Mouse (Mus musculus) Patski (cell line): ENCODE measurements around the gene Gabrg2. TPM values are rescaled to one million over a fixed set of nuclear protein-coding genes. Genes with fewer than 3 reads are reported as not detected.

Experiments
- ATAC-seq: fragments of 100-300 bp; one replicate; pipeline ENCODE4 v1.8.0; 2021
- CTCF ChIA-PET: fragments of 350-600 bp; sonication (Branson Sonifier 250); formaldehyde crosslinking; loops from one replicate; lab custom pipeline; 2022; ENCODE audit warnings: inconsistent platforms; lab: Charles Lee
- POLR2A ChIA-PET: fragments of 350-600 bp; sonication (Branson Sonifier 250); formaldehyde crosslinking; loops from one replicate; lab custom pipeline; 2022; ENCODE audit warnings: antibody characterized with exemption, inconsistent platforms; lab: Charles Lee
- DNase-seq: peaks from one replicate; pipeline ENCODE4 v3.0.0-alpha.2; 2011; ENCODE audit warnings: low read depth, low spot score
- H3K27me3 ChIP-seq: fragments of 371-371 bp; one replicate; pipeline ENCODE4 v1.5.1; 2021
- CTCF ChIP-seq: fragments of 100-300 bp; IDR thresholded peaks from one replicate; pipeline ENCODE4 v1.5.1; 2021
- in situ Hi-C: fragments of 300-500 bp; cut with MboI; formaldehyde crosslinking; loops from 3 replicates; pipeline ENCODE4 v1.11.1; 2018; ENCODE audit warnings: low pct_unique_long_range_greater_than_20kb, mixed read lengths
- polyA plus RNA-seq: library from polyadenylated mRNA; unstranded; gene quantifications from one replicate; pipeline ENCODE4 v1.2.3, GENCODE M21; 2021

The Gabrg2 gene
- not detected for polyA plus RNA-seq

GRCm38 (mm10) chr11:42000190-42001098 lies at the start of gene Gabrg2:
TSS of gene Gabrg2 (minus strand) at chr11:42000857.
- ChIA-PET CTCF (no interaction called here), POLR2A (no interaction called here)
- no peaks in the 10 kb centered on the region for H3K27me3 ChIP-seq
- TF ChIP-seq CTCF: no peak
- DNase-seq: no peak
- in situ Hi-C loops: no loop called here
- ATAC-seq: no peak

GRCm38 (mm10) chr11:42048201-42048600 lies 47.5 kb upstream of the Gabrg2 start:
- CTCF ChIA-PET: no interaction called here
- H3K27me3 ChIP-seq: no peaks in the 10 kb centered on the region
- DNase-seq: no peak
- ATAC-seq: no peak
- TF ChIP-seq CTCF: no peak
- in situ Hi-C loops: no loop called here
- POLR2A ChIA-PET: no interaction called here

GRCm38 (mm10) chr11:41999468-41999881 lies 1.2 kb downstream of the Gabrg2 start:
- CTCF ChIA-PET: no interaction called here
- H3K27me3 ChIP-seq: no peaks in the 10 kb centered on the region
- POLR2A ChIA-PET: no interaction called here
- DNase-seq (no peak), ATAC-seq (no peak)
- in situ Hi-C loops: no loop called here
- no peak for TF ChIP-seq CTCF

GRCm38 (mm10) chr11:41980152-41980551 lies 20.5 kb downstream of the Gabrg2 start:
- ChIA-PET CTCF (no interaction called here), POLR2A (no interaction called here)
- H3K27me3 ChIP-seq: no peaks in the 10 kb centered on the region
- DNase-seq: no peak
- no peak for ATAC-seq
- TF ChIP-seq CTCF: no peak
- in situ Hi-C loops: no loop called here

- ChIA-PET CTCF (no interaction called here), POLR2A (no interaction called here)
- H3K27me3 ChIP-seq: no peaks in the 10 kb centered on the region
- no peak for DNase-seq
- no peak for ATAC-seq
- TF ChIP-seq CTCF: no peak
- in situ Hi-C loops: no loop called here
These were observed 32.1 kb downstream of the Gabrg2 start for GRCm38 (mm10) chr11:41968595-41968994.

- POLR2A ChIA-PET: no interaction called here
- CTCF ChIA-PET: no interaction called here
These were observed 38.0 kb downstream of the Gabrg2 start for GRCm38 (mm10) chr11:41962706-41963105.

GRCm38 (mm10) chr11:41953550-41953949 lies 47.1 kb downstream of the Gabrg2 start:
- ChIA-PET POLR2A (no interaction called here), CTCF (no interaction called here)
- DNase-seq (no peak), ATAC-seq (no peak)
- TF ChIP-seq CTCF: no peak
- in situ Hi-C loops: no loop called here
- H3K27me3 ChIP-seq: no peaks in the 10 kb centered on the region

More at GRCm38 (mm10) chr11:41962706-41963105, 38.0 kb downstream of the Gabrg2 start:
- in situ Hi-C loops: no loop called here
- H3K27me3 ChIP-seq: no peaks in the 10 kb centered on the region
- no peak for TF ChIP-seq CTCF
- no peak for DNase-seq
- no peak for ATAC-seq

DNA sequence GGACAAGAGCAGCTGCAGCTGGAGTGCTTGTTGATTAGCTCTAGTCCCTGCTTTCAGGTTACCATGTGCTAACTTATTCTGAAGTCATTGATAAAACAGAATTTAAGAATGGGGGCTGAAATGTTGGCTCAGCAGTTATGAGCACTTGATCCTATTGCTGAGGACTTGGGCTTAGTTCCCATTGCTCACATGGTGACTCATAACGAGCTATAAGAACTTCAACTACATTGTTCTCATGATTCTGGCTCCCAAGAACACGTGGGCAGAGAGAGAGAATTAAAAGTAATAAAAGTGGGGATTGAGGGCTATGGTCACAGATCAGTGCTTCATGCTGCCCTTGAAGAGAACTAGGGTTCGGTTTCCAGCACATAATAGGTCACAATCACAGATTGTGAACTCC lies 48.8 kb downstream of the Gabrg2 start:
- ATAC-seq (no peak), DNase-seq (no peak)
- POLR2A ChIA-PET: no interaction called here
- no peak for TF ChIP-seq CTCF
- H3K27me3 ChIP-seq: no peaks in the 10 kb centered on the region
- CTCF ChIA-PET: no interaction called here
- in situ Hi-C loops: no loop called here

GRCm38 (mm10) chr11:41945471-41945870 lies 55.2 kb downstream of the Gabrg2 start:
- in situ Hi-C loops: no loop called here
- no peak for TF ChIP-seq CTCF
- no peaks in the 10 kb centered on the region for H3K27me3 ChIP-seq
- no peak for DNase-seq
- no peak for ATAC-seq
- POLR2A ChIA-PET: no interaction called here
- CTCF ChIA-PET: no interaction called here

GRCm38 (mm10) chr11:41937979-41938378 lies 62.7 kb downstream of the Gabrg2 start:
- H3K27me3 ChIP-seq: no peaks in the 10 kb centered on the region
- in situ Hi-C loops: no loop called here
- DNase-seq (no peak), ATAC-seq (no peak)
- POLR2A ChIA-PET: no interaction called here
- CTCF ChIA-PET: no interaction called here
- no peak for TF ChIP-seq CTCF

- in situ Hi-C loops: no loop called here
- H3K27me3 ChIP-seq: no peaks in the 10 kb centered on the region
- POLR2A ChIA-PET: no interaction called here
- TF ChIP-seq CTCF: no peak
- no peak for ATAC-seq
- CTCF ChIA-PET: no interaction called here
- DNase-seq: no peak
These were observed 81.8 kb downstream of the Gabrg2 start for GRCm38 (mm10) chr11:41918864-41919263.
